Mouse (Mus musculus) adrenal gland, adult 18-20 months (tissue): ENCODE results near the gene Trim65. TPM values are rescaled to one million over a fixed set of nuclear protein-coding genes. Genes with fewer than 3 reads are reported as not detected.

Source experiments
- DNase-seq, 2 experiments: peaks; one replicate each; pipeline ENCODE4 v3.0.0; 2021 to 2022; ENCODE audit warnings: low spot score in 2 of 2
- long read RNA-seq, 2 experiments: library from polyadenylated mRNA; stranded (forward); transcript quantifications; one replicate each; pipeline ENCODE4 v2.0.0; 2021
- total RNA-seq, 2 experiments: library from RNA; stranded (reverse); gene quantifications; 1 replicate in 1 of 2; 2 replicates in 1 of 2; pipeline ENCODE4 v1.2.3; 2021

Trim65 gene
- 10 to 100 TPM; 12.9 to 13.1 TPM for total RNA-seq
- long read RNA-seq, experiment 1, full-length matches to known transcripts: 5 of 5 reads
- long read RNA-seq, experiment 1, partial matches to known transcripts: 0 of 5 reads
- long read RNA-seq, experiment 1, other reads (novel, unspliced or antisense): 0 of 5 reads
- long read RNA-seq, experiment 2, partial matches to known transcripts: 0 of 3 reads
- long read RNA-seq, experiment 2, other reads (novel, unspliced or antisense): 2 of 3 reads

GRCm38 (mm10) chr11:116130488-116131205 lies at the start of gene Trim65:
Trim65 (minus strand) TSS chr11:116131128.
- peak; percentile 83 to 87 for DNase-seq

GRCm38 (mm10) chr11:116178411-116179121 lies 47.6 kb upstream of the Trim65 start:
- no peak for DNase-seq

- DNase-seq: no peak
Measured at GRCm38 (mm10) chr11:116176010-116176409, 45.1 kb upstream of the Trim65 start.

GRCm38 (mm10) chr11:116174775-116175448 lies 44.0 kb upstream of the Trim65 start:
- DNase-seq: no peak

- DNase-seq: no peak
Measured at GRCm38 (mm10) chr11:116171959-116172358, 41.0 kb upstream of the Trim65 start.

GRCm38 (mm10) chr11:116170003-116170800 lies 39.3 kb upstream of the Trim65 start:
- no peak for DNase-seq

GRCm38 (mm10) chr11:116169214-116169613 lies 38.3 kb upstream of the Trim65 start:
- DNase-seq: no peak

- peak; percentile 84 to 86 for DNase-seq
Measured at GRCm38 (mm10) chr11:116167884-116168439, 37.0 kb upstream of the Trim65 start, which contains the start of gene Fbf1. Fbf1 (minus strand) TSS chr11:116168166.

- no peak for DNase-seq
Measured at GRCm38 (mm10) chr11:116167232-116167631, 36.3 kb upstream of the Trim65 start.

GRCm38 (mm10) chr11:116163002-116163401 lies 32.1 kb upstream of the Trim65 start:
- DNase-seq: no peak

GRCm38 (mm10) chr11:116162146-116162545 lies 31.2 kb upstream of the Trim65 start:
- no peak for DNase-seq

GRCm38 (mm10) chr11:116161312-116161711 lies 30.4 kb upstream of the Trim65 start:
- no peak for DNase-seq

- no peak for DNase-seq
Measured at GRCm38 (mm10) chr11:116150960-116151359, 20.0 kb upstream of the Trim65 start.

- no peak for DNase-seq
Measured at GRCm38 (mm10) chr11:116149341-116149740, 18.4 kb upstream of the Trim65 start.

GRCm38 (mm10) chr11:116148761-116149221 lies 17.9 kb upstream of the Trim65 start:
- no peak for DNase-seq

- no peak for DNase-seq
Measured at GRCm38 (mm10) chr11:116146294-116146985, 15.5 kb upstream of the Trim65 start.

GRCm38 (mm10) chr11:116145481-116146293 lies 14.8 kb upstream of the Trim65 start:
- no peak for DNase-seq

GRCm38 (mm10) chr11:116143468-116143867 lies 12.5 kb upstream of the Trim65 start:
- no peak for DNase-seq
